Mouse (Mus musculus) urinary bladder, postnatal 14 days (tissue): Measurements from ENCODE around the gene Ift172.

Source experiments
- DNase-seq: peaks from one replicate; pipeline ENCODE4 v3.0.0; 2021; ENCODE audit warnings: low spot score

Gene Ift172

GRCm38 (mm10) chr5:31290521-31291360 is at the start of gene Ift172:
Gene Ift172, minus strand, starts transcription at chr5:31291116.
- DNase-seq, result peak; percentile 97

- peak; percentile 65 for DNase-seq
These were observed 37.3 kb upstream of the Ift172 start for GRCm38 (mm10) chr5:31328255-31328654.

GRCm38 (mm10) chr5:31326850-31327249 is 35.9 kb upstream of the Ift172 start:
- DNase-seq, result no peak

DNA sequence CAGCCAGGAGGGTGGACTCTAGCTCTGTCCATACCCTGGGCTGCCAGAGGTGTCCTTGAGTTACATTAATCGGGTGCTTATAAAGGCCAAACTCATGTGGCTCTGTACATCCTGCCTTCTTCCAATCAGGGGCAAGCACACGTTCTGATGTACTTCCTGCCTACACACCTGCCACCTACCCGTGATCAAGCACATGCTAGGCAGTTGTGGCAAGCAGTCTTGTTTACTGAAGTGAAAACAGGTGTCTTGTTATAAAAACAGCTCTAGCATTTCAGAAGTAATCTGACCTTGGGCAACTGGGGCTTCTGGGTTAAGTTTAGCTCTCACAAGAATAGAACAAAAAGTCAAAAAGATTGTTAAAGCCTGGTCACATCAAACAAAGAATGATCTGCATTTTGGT is 33.2 kb upstream of the Ift172 start:
- DNase-seq, result no peak

- DNase-seq, result no peak
These were observed 31.9 kb upstream of the Ift172 start for GRCm38 (mm10) chr5:31322776-31323175.

GRCm38 (mm10) chr5:31312806-31313205 is 21.9 kb upstream of the Ift172 start:
- DNase-seq, result no peak

- DNase-seq, result no peak
These were observed 12.2 kb upstream of the Ift172 start for GRCm38 (mm10) chr5:31303093-31303492.

- no peak for DNase-seq
These were observed 10.9 kb upstream of the Ift172 start for GRCm38 (mm10) chr5:31301866-31302265.

DNA sequence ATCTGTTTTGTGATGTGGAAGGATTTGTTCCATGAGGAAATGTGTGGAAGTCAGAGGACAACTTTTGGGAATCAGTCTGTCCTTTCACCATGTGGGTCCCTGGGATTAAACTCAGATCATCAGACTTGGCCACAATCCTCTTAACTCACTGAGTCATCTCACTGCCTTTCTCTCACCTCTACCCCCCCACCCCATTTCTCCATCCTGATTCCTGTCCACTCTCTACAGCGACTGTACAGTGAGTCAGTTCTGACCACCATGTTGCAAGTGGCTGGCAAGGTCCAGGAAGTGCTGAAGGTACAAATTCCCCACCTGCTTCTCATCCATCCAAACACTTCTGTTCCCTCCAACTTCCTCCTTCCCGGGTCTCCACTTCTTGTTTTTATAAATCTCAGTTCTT is 7.6 kb upstream of the Ift172 start:
- DNase-seq, result no peak

- no peak for DNase-seq
These were observed 7.1 kb upstream of the Ift172 start for GRCm38 (mm10) chr5:31297981-31298380.

DNA sequence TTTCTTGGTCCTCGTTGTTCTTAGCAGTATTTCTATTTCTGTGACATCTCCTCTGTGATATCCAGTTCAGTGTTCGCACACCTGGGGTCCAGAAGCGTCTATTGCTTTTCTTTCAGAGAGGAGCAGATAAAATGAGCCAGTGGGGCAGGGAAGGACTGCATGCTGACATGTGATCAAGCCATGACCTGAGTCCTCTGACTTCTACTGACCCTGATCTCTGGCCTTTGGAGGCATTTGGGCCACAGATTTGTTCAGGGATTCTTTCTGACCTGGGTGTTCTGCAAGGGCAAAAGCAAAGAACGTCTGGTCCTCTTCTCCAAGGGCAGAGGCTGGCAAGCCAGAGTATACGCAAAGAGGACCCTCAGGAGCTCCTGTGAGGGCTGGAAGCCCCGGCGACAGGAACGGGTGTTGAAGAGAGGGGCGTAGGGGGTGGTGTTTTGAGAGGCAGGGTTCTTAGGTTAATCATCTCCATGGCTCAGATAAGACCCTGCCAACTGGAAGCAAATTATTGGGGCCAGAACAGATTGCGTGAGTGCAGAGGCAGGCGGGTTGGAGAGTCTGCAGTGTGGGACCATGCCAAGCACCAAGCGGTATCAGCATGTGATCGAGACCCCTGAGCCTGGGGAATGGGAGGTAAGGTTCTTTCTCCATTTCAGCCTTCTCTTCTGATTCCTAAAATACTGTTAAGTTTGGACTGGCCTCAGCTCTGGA is 6.3 kb upstream of the Ift172 start, which contains the start of gene Gckr:
Gene Gckr (plus strand): TSS at position 397 of the 711 bp plus-strand sequence.
- DNase-seq, result no peak

GRCm38 (mm10) chr5:31295606-31296141 is 4.8 kb upstream of the Ift172 start, which contains the start of gene Fndc4:
Gene Fndc4, minus strand, starts transcription at chr5:31296080.
- DNase-seq, result peak; percentile 11

- DNase-seq, result no peak
These were observed 4.2 kb upstream of the Ift172 start for GRCm38 (mm10) chr5:31294964-31295605.

- DNase-seq, result no peak
These were observed 409 bp upstream of the Ift172 start for GRCm38 (mm10) chr5:31291361-31291688.

DNA sequence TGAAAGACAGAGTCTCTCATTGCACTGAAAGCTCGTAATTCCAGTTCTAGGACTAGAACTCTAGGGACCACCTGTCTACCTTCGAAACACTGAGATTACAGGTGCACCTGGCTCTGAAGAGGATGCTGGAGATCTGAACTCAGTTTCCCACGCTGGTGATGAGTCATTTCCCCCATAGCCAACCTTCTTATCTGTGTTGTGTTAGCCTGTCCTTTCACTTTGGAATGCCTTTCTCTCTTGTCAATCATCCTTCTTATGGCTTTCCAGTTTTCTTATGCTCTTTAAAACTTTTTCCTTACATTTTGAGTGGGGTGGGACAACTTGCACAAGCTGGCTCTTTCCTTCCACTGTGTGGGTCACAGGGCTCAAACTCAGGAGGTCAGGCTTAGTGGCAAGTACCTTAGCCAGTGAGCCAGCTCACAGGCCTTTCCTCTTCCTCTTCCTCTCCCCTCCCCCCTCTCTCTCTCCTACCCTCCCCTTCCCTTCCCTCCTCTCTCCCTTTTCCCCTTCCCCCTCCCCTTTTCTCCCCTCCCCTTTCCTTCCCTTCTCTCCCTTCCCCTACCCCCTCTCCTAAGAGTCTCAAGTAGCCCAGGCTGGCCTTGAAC is 1.2 kb downstream of the Ift172 start:
- DNase-seq, result no peak

- DNase-seq, result no peak
These were observed 2.3 kb downstream of the Ift172 start for GRCm38 (mm10) chr5:31288655-31289054.

DNA sequence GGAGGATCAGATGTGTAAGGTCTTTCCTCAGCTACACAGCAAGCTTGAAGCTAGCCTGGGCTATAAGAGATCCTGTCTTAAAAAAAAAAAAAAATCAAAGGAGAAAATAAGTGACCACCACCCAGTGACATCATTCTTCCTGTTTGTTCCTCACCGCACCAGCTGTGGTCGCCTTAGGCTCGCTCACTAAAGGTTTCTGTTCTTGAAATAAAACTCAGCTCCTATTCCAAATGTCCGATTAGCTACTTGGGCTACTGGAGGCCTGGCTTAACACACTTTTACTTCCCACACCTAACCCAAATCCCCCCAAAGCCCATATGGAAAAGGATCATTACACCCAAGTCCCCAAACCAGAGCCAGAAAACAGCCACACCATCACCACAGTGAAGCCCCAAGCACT is 2.7 kb downstream of the Ift172 start:
- DNase-seq, result no peak

DNA sequence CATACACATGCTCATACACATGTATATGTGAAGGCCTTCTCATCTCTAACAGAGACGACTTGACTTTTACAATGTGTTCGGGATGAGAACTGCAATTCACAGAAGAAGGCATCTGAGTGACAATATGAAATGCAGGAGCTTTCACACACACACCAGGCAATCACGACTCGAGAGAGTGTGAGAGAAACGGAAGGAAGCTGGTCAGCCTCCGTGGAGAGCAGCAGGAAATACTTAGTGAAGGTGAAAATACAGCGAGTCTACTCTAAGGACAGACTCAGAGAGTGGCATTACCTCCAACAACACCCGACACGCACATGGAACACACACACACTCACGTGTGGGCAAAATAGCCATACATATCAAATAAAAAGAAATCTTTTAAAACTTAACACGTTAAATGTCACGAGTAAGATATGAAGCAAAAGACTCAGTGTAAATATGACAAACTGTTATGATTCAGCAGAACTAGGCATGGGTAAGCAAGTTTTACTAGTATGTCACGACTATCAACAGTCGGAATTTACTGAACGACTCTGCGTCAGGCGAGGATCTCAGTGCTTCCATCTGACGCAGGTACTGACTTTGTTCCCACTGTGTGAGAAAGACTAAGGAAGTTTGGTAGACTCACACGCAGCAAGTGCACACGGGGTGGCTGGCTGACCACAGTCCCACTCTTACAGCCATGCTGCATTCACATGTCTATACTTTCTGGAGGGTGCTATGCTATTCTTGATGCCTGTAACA is 11.5 kb downstream of the Ift172 start:
- DNase-seq, result no peak

GRCm38 (mm10) chr5:31273018-31273417 is 17.9 kb downstream of the Ift172 start:
- no peak for DNase-seq

DNA sequence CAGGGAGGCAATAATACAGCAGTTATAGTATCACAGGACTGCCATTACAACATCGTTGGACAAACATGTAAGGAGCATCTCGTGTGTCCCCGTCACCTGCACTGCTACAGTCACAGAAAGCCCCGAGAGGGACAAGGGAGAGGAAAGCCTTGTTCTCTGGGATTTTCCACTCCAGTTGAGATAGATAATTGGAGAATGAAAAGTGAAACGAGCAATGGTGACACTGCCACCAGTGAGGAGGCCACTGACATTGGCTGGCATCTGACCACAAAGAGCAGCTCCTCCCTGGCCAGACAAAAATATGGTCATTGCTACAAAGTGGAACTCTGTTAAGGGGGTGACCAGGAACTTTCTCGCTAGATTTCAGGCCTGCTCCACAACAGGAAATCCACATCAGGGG is 23.2 kb downstream of the Ift172 start:
- DNase-seq, result no peak

DNA sequence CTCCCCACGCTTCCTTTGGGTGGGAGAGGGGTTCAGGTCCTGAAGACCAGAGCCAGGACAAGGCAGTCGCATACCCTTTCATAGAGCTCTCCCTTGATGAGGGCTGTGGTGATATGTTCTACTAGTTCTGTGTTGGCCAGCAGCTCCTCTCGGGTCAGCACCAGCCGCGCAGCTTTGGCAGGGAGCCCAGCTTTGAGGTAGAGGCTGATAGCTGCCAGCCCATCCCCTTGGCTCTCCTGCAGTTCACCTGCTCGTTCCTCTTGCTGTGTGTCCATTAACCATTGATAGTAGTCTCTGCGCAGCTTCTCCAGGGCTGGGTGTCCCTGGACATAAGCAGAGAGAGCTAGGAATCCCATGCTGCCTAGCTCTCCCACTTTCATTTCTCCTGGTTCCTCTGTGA is 24.8 kb downstream of the Ift172 start:
- DNase-seq, result peak; percentile 29
